In genomic region chr2:146407078-146407477, GRCm38 (mm10) we compare ENCODE assay signal across 27 mouse cellular contexts.
"Had no signal": no experiment of that assay in that cellular context is flagged by ENCODE, and none has a peak within 500 bp of the region (broad histone marks: within the 10 kb centered on the region; RNA-seq: fewer than 3 reads in every experiment).

No protein-coding gene starts in this region.

- H3K4me1 ChIP-seq: embryonic facial prominence, embryonic 10.5 days; embryonic facial prominence, embryonic 12.5 days; embryonic facial prominence, embryonic 13.5 days; embryonic facial prominence, embryonic 15.5 days; forebrain, embryonic 12.5 days; forebrain, embryonic 13.5 days; forebrain, embryonic 15.5 days had no signal

- H3K27me3 ChIP-seq: embryonic facial prominence, embryonic 12.5 days; embryonic facial prominence, embryonic 13.5 days; embryonic facial prominence, embryonic 15.5 days; forebrain, embryonic 12.5 days; forebrain, embryonic 13.5 days; forebrain, embryonic 15.5 days had no signal

- H3K36me3 ChIP-seq: embryonic facial prominence, embryonic 12.5 days; embryonic facial prominence, embryonic 15.5 days had no signal

- ATAC-seq: forebrain, embryonic 13.5 days; forebrain, embryonic 14.5 days; forebrain, embryonic 15.5 days; forebrain, embryonic 16.5 days; forebrain, postnatal 0 days had no signal

- H3K27ac ChIP-seq: embryonic facial prominence, embryonic 10.5 days; embryonic facial prominence, embryonic 12.5 days; embryonic facial prominence, embryonic 13.5 days; embryonic facial prominence, embryonic 15.5 days; forebrain, embryonic 10.5 days; forebrain, embryonic 12.5 days; forebrain, embryonic 13.5 days; forebrain, embryonic 15.5 days; gastrocnemius, adult 2 months; heart, adult 2 months had no signal

- H3K9me3 ChIP-seq: embryonic facial prominence, embryonic 10.5 days; embryonic facial prominence, embryonic 12.5 days; embryonic facial prominence, embryonic 13.5 days; embryonic facial prominence, embryonic 15.5 days; forebrain, embryonic 10.5 days; forebrain, embryonic 12.5 days; forebrain, embryonic 13.5 days; forebrain, embryonic 15.5 days had no signal

- H3K4me3 ChIP-seq: embryonic facial prominence, embryonic 10.5 days; embryonic facial prominence, embryonic 12.5 days; embryonic facial prominence, embryonic 13.5 days; embryonic facial prominence, embryonic 15.5 days; erythroblast, embryonic 14.5 days; forebrain, embryonic 10.5 days; forebrain, embryonic 12.5 days; forebrain, embryonic 13.5 days; forebrain, embryonic 15.5 days; gastrocnemius, adult 2 months; heart, adult 2 months had no signal

- H3K9ac ChIP-seq: embryonic facial prominence, embryonic 12.5 days; embryonic facial prominence, embryonic 13.5 days; embryonic facial prominence, embryonic 15.5 days; forebrain, embryonic 12.5 days; forebrain, embryonic 13.5 days; forebrain, embryonic 15.5 days; forebrain, postnatal 0 days had no signal

- DNase-seq: cerebellum, adult 9-10 months; cerebellum, adult 9-11 months; cerebellum, postnatal 10 days; cerebellum, postnatal 14 days; cerebellum, postnatal 25 days; cerebellum, postnatal 36 days; embryo, embryonic 11 days; forebrain, postnatal 0 days; gastrocnemius, adult 2 months; gastrocnemius, postnatal 10 days; gastrocnemius, postnatal 14 days; gastrocnemius, postnatal 25 days; gastrocnemius, postnatal 36 days; heart, adult 11 months; heart, adult 18-20 months; heart, adult 2 months had no signal

- H3K4me2 ChIP-seq: embryonic facial prominence, embryonic 12.5 days; embryonic facial prominence, embryonic 13.5 days; embryonic facial prominence, embryonic 15.5 days; forebrain, embryonic 12.5 days; forebrain, embryonic 13.5 days; forebrain, embryonic 15.5 days had no signal
